Mouse (Mus musculus) telencephalon, adult 2 months (tissue): ENCODE measurements around the gene Mettl2.

Source experiments
- DNase-seq: peaks from one replicate; pipeline ENCODE4 v3.0.0-alpha.2; 2011; ENCODE audit warnings: low read depth, low spot score

Mettl2 gene

DNA sequence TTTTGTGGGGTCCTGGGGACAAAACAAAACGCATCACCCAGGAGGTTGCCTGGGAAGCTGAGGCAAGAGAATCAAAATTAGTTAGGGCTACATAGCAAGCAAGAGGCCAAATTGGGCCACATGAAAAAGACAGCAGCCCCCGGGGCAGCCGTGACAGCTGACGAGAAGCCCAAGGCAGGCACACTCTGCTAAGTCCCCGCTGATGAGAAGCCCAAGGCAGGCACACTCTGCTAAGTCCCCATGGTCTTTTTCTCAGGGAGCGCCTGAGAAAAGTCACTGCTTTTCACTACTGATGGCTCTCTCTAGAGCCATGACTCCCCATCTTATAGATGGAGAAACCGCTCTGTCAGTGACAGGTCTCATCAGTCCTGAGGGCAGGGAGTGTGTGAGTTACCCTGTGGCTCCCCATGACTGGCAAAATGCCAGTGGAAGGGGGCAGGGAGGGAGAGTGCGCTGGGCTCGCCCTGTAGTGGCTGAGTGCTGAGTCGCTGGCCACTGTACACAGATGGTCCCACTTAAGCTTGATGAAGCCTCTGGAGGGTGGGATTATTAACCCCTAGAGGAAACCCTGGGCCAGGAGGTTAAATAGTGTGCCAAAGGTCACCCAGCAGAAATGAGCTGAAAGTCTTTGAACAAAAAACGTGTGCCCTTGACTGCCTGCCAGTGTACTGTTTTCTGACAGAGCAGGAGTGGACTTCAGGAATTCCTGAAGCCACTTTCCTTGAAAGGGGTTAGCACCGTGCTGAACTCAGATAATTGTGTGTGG lies 27.0 kb downstream of the Mettl2 start:
- no peak for DNase-seq

DNA sequence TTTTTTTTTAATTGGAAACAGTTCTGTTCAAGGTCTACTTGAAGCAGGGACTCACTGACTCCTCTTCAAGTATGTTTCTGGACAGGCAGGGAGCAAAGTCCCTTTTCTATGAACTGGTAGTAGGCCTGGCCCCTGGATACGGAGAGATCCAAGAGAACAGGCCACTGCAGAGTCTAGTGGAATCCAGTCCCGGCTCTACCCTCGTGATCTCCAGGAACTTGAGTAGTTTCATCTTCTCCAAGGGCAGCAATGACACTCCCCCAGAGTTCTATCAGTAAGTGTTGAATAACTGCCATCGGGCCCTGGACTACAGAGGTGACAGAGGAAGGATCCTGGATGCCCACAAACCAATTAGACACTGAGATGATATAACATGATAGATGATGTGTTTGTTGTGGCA lies 29.7 kb downstream of the Mettl2 start:
- no peak for DNase-seq

DNA sequence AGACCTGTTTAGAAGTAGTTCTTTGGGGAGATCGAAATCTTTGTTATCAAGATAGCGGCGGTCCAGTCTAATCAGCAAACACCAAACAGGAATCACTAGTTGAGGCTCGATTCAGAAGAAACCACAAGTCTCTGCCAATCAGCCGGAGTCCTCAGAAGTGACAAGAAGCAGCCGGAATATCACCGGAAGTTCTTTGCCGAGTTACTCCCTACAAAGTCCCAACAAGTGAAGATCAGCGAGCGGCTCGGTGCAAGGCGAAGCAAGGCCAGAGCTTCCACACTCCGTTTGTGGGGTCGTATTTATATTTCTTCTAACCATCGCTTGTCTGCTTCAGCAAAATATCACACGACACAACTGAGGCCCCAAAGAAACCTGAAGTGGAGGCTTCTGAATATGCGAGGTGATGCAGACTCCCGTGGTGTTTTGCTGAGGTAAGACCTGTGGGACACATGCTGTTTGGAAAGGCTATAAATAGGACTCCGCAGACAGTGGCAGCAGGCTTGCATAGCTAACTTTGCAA lies 30.6 kb downstream of the Mettl2 start:
- DNase-seq, result no peak

DNA sequence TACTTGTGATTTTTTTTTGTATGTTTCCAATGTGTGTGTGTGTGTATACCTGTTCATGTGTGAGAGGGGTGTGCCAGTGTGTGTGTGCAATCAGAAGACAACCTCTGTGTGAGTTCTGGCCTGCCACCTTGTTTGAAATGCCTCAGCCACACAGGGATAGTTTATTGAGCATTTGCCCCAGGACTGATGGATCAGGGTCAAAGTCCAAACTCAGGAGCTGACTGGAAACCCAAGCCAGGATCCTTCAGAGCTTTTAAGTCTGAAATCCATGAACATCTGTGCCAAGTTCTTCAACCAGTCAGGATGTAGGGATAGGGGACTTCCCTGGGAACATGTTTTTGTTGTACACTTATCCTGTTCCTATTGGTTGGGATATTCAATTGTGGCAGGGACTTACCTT lies 31.8 kb downstream of the Mettl2 start:
- no peak for DNase-seq

DNA sequence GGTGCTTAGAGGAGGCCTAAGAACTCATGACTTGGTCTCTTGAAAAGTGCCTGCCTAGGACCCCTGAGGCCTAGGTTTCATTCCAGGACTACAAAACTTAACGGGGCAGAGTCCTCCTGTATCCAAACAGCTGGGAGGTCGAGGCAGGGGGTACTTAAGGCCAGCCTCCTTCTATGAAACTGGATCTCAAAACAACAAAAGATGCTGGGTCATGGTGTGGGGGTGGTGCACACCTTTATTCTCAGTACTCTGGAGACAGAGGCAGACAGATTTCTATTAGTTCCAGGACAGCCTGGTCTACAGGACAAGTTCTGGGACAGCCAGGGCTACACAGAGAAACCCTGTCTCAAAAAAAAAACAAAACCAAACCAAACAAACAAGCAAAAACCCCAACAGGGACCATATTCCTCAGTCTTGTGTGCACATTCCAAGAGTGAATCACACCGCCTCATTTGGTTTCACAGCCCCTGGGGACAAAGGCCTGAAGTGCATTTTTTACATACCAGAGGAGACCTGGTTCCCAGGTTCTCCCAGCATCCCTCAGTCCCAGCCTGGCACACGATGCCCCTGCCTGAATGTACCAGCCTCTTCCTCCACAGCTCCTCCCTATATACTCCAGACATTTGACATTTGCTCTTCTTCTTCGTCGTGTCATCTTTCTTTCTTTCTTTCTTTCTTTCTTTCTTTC lies 33.6 kb downstream of the Mettl2 start:
- no peak for DNase-seq

DNA sequence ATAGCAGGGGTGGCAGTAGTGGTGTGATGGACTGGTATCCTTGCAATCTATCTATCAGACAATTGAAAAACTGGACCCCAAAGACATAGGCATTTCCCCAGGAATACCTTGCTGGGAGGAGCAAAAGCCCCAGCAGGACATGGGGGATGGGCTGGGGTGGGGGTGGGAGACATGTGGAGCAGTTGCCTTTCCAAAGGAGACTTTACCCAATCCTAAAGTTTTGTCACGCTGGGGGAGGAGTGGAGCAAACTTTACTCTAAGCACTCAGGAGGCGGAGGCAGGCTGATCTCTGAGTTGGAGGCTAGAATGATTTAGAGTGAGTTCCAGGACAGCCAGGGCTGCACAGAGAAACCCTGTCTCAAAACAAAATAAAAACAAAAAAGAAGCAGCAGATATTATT lies 35.2 kb downstream of the Mettl2 start:
- no peak for DNase-seq

DNA sequence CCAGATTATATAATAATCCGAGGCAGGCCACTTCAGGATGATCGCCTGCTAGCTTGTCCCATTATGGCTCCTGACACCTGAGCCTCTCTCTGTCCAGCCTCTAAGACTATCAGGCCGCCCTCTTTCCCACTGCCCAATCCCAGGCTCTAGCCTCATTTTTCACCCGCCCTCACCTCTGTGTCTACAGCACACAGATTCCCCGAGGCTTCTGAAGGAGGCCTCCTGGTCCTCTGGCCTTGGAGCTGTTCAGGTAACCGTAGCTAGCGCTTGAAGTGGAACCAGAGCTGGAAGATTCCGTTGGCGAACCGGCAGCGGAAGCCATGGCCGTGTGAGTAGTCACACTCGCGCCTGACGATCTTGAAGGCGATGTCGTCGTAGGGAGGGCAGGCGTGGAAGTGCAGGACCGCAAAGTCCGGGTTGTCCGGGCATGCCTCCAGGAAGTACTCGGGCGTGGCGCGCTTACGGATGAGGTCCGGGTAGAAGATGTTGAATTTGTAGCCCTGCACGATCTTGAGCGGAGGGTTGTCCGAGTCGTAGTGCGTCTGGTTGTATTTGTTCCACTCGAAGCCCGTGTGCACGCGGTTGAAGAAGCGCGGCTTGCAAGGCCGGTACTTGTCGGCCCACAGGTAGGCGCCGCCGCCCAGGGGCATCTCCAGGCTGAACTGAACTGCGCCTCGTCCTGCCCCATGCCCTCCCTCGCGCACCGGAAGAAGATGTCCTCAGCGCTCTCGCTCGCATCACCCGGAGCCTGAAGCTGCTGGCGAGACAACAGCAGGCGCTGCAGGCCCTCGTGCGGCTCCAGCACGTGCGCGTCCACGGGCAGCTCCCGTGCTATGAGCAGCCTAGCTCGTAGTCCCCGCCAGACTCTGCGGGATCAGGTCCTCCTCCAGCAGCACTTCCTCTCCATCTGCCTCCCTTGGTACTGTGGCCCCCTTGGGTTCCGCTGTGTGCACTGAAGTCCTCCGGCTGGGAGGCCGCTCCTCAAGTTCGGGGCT lies 38.6 kb downstream of the Mettl2 start:
- no peak for DNase-seq

DNA sequence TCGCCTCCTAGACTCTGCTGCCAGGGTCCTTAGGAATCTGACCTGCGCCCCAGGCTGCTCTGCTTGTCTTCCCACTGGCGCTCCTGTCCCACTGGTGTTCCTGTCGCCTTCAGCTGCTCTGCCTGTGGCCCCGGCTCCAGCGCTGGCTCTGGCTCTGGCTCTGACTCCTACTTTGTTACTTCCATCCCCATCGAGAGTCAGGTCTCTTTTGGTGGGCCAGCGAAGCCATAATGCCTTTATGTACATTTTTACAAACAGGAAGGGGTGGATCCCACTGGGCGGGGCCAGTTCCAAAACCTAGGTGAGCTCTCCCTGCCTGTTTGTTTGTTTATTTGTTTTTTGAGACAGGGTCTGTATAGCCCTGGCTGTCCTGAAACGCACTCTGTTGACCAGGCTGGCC lies 40.6 kb downstream of the Mettl2 start:
- no peak for DNase-seq

DNA sequence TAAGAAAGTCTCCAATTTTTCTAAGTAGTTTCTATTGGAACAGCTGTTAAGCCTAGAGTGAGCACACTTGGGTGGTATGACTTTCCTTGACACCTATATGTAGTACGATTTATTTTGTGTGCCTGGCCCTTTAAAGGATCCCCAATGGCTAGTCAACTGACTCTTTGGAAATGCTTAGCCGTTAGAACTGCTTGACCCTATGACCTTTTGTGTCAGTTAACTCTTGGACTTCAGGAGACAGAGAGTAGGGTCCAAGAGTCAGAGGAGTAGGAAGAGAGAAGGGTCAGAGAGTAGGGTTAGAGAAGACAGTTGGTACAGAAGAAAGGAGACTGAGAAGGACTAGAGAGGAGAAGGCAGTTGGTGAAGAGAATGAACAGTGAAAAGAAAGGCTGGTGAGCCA lies 52.3 kb downstream of the Mettl2 start, which contains the start of gene Tlk2:
Gene Tlk2 (plus strand): TSS at position 292 of the 400 bp plus-strand sequence.
- DNase-seq, result no peak

DNA sequence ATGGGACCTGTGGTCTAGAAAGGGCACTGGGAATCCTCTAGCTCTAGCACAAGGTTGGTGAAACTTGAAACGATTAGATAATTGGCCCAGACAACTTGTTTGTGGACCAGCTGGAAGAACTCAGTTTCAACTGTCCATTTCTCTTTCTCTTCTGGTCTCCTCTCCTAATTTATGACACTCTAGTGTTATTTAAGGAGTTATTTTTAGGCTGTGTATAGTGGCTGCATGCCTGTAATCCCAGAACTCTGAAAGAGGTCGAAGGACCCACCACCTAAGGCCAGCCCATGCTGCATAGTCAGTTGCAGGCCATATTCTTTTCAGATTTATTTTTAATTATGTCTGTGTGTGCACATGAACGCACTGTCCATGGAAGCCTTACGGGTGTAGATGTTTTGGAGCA lies 53.3 kb downstream of the Mettl2 start:
- no peak for DNase-seq

DNA sequence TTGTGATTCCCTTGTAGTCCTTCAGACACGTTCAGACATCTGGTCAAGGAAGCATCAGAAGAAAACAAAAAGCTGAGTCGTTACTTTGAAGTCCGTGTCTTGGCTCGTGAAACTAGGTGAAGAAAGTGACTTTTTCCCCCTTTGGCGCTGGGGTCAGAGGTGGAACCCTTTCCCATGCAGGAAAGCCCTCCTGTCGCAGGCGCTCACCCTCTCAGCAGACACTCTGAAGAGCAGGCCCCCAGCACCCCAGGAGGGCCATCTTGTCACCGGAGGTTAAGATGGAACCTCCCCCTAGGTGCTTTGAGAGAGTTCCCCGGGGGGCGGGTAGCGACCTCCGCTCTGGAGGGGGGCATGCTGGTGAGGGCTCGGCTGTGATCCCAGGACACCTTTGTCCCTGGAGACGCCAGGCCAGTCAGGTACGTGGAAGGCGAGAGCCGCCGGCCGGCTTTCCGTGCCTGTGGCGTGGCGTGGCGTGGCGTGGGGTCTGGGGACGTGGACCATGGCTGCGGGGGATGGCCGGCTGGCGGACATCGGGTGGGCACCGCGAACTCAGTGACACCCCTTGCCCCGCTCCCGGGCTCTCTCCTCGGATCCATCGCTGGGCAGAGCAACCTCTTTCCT lies 54.4 kb downstream of the Mettl2 start:
- DNase-seq, result no peak

DNA sequence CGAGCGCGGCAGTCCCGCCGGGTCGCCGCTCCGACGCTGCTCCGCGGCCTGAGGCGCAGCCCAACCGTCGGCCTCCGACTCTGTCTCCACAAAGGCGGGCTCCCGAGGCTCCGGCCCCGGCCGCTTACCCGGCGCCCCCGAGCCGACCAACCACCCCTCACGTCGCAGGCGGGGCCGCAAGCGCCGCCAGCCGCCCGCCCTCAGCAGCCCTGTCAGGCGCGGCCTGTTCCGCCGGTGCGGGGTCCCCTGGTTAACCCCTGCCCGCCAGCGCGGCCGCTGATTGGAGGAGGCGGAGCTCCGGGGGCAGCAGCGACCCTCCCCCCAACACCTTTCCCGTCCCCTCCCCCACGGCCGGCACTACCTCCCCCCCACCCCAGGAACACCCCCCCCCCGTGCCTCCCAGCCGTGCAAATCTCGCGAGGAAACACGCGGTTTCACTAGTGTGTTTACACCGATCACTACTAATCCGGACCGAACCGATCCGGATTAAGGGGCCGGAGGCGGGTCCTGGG lies 55.0 kb downstream of the Mettl2 start:
- DNase-seq, result peak; percentile 52

DNA sequence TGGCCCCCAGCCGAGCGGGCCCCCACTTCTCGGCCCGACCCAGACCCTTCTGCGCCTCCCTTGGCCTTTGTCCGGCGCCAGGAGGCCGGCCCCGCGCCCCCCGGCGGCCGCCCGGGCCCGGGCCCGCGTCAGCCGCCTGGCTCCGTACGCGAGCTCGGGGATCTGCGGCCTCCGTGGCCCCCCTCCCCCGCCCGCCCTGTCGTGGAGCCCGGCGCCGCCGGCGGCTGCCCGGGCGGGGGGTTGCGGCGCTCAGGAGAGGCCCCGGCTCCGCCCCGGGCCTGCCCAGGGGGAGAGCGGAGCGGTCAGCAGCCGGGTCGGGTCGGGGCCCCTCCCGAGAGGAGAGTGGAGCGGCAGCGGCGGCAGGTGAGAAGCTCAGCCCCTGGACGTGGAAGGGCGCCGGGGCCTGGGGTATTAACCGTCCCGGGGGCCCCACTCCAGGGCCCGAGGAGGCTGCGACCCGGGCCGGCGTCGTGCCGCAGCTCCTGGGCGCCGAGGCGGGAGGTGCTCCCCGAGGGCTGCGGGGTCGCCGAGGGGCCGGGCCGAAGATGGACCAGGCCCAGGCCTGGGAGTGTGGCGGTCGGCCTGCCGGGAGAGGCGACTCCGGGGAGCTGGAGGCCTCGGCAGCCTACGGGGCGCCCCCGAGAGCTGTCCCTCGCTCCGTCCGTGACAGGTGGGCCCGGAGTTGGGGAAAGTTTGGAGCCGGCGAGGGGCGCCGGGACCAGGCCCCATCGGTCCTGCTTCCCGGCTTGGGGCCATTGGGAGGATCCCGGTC lies 55.6 kb downstream of the Mettl2 start:
- DNase-seq, result no peak

DNA sequence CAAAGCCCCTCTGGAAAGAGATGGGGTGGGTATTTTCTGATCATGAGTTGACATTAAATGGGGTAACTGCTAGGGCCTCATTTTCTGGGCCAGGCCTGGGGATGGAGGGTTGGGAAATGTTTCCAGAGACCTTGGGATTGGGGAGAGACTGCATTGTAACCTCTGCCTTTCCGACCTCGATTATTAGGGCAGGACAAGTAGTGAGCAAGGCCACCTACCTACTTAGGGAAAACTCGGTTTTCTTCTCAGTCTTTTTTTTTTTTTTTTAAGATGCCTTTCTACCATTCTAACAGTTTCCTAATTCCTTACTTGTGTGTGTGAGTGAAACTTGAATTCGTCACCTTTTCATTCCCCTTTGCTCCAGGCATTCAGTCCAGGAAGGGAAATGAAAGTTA lies 56.2 kb downstream of the Mettl2 start:
- no peak for DNase-seq

DNA sequence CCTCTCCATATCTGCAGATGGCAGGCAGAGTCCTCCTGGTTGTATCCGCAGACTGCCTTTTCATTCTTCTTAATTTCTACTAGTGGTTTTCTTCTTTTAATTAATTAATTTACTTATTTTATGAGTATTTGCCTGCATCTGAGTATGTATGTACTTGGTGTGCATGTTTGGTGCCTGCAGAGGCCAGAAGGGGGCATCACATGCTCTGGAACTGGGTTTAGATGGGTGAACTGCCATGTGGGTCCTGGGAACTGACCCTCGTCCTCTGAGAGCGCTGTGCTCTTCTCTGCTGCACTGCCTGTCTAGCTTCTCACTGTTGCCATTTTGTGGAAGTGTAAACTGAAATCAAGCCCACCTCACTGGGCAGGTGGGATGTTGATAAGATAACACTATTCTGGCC lies 58.5 kb downstream of the Mettl2 start:
- no peak for DNase-seq
